Mouse (Mus musculus) erythroblast, embryonic 14.5 days (primary cell): ENCODE data around the gene Tns4.

ENCODE experiments used
- GATA1 ChIP-seq: IDR thresholded peaks from 2 replicates; pipeline ENCODE4 v1.6.1; 2012; ENCODE audit warnings: low read length, inconsistent platforms, mixed read lengths
- TAL1 ChIP-seq: IDR thresholded peaks from 3 replicates; pipeline ENCODE4 v1.6.1; 2012; ENCODE audit warnings: low read length, inconsistent platforms, mixed read lengths

DNA sequence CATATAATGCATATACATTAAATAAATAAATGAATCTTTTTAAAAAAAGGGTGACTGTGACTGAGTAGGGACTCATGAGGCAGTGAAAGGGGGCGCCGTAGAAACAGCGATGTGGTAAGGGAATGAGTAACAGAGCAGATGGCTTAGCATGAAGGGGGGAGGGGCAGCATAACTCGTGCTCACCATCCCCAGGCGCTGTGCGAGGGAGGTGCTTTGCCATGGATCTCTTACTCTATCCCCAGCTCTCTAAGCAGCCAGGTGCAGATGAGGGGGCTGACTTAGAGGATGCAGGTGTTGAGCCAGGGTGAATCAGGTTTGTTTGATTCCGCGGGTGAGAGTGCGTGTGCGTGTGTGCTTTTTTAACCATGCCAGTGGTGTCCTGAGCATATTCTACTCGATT is 22.0 kb upstream of the Tns4 start:
- TF ChIP-seq TAL1 (no peak), GATA1 (no peak)
